Mouse (Mus musculus) inflammation-experienced regulatory T-cells, adult 6 months (primary cell): ENCODE data around the gene Mageb4. TPM values are rescaled to one million over a fixed set of nuclear protein-coding genes. Genes with fewer than 3 reads are reported as not detected.
"Not testable (repeated sequence)": the region's sequence is repeated elsewhere in the genome, so short reads cannot be mapped to it uniquely, and the experiment has no call there.

Source experiments
- ATAC-seq: one replicate; pipeline ENCODE4 v1.8.0; 2017
- polyA plus RNA-seq, 3 experiments: library from polyadenylated mRNA; unstranded; fragments of 100-300 nt; shearing (Covaris generic); gene quantifications; one replicate each; pipeline ENCODE4 v1.2.1; 2017

The Mageb4 gene
- polyA plus RNA-seq = not detected

- not testable (repeated sequence) for ATAC-seq
These were observed at the start of gene Mageb4 for GRCm38 (mm10) chrX:86304993-86305392. Gene Mageb4 (minus strand): TSS chrX:86305093.

DNA sequence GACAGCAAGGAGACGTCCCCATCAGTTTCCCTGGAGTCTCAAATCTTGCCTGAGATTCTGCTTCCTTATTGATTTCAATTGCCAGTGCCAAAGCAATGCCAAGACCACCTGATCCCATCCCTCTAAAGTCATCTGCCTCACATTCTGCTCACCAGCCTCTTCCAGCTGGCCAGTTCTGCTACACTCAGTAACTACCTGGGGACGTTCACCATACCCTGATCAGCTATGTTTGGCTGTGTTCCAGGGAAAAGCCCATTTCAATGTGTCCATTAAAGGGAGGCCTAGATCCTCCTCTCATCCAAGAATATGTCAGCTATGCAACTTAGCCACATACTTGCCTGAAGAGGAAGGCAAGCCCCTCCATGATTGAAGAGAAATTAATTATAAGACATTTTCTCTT lies 20.3 kb downstream of the Mageb4 start:
- not testable (repeated sequence) for ATAC-seq

GRCm38 (mm10) chrX:86245950-86246349 lies 58.9 kb downstream of the Mageb4 start:
- not testable (repeated sequence) for ATAC-seq

DNA sequence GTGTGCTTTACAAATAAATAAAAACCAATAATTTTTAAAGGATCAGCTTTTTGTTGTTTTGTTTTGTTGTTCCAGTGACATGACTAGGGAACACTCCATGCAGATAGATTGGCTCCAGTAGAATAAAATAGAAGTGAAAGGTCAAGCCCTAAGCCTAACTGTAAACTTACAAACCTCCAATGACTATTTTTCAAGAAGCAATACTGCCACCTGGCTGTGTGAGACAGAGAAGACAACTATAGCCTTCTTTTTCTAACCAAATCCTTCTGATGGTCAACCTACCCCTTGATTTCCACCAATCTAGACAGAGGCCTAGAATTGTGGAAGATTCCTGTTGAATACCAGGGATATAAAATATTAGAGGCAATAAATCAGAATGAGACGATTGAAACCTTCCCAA lies 67.6 kb downstream of the Mageb4 start:
- ATAC-seq = no peak

Other genes starting within 250 kb of the Mageb4 start
- not detected for gene Nr0b1, start 113.3 kb downstream of the Mageb4 start, polyA plus RNA-seq